Mouse (Mus musculus): ENCODE measurements at regions not wholly inside any gene's neighbourhood (a gene's known extent, or its start where the extent isn't known, plus 50 kb on each side); places are given as distances from the start of the nearest gene placed in this dataset.

DNA sequence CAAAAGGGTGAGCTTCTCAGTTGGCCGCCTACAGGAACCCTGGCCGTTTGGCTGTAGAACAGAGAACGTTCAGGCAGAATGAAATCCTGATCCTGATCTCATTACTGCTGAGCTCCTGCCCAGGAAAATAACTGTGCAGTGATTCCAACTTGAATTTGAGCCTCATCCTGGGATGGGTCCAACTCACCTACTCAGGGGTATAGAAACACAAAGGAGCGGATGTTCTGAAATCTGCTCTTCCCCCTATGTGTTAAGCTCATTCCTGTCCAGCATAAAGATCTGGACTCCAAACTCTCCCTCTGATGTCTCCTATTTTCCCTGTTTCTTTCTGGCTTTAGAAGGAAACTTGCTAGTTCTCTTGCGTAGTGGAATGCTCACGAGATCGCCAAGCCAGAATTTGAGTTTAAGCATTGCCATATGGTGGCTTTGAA is 173.6 kb upstream of the Krr1 start:
- TF ChIP-seq CTCF (IDR thresholded peaks at IDR 0.05; ENCODE audit: low read depth) (no peak), EP300 (IDR thresholded peaks at IDR 0.05; ENCODE audit: low read depth) (no peak)

Data from heart, postnatal 0 days (tissue).